Mouse (Mus musculus) lung, postnatal 10 days (tissue): ENCODE measurements around the gene Celsr2.

Experiments
- DNase-seq: peaks from one replicate; pipeline ENCODE4 v3.0.0; 2021

The Celsr2 gene

GRCm38 (mm10) chr3:108372691-108373090, 42.7 kb downstream of the Celsr2 start:
- no peak for DNase-seq

- DNase-seq, result peak; percentile 66
These were observed 43.1 kb downstream of the Celsr2 start for GRCm38 (mm10) chr3:108372274-108372673.

- DNase-seq, result no peak
These were observed 46.6 kb downstream of the Celsr2 start for GRCm38 (mm10) chr3:108368721-108369120.

GRCm38 (mm10) chr3:108367828-108368227, 47.5 kb downstream of the Celsr2 start:
- DNase-seq, result no peak

GRCm38 (mm10) chr3:108367173-108367572, 48.2 kb downstream of the Celsr2 start:
- DNase-seq, result peak; percentile 29

- no peak for DNase-seq
These were observed 50.9 kb downstream of the Celsr2 start, which contains the start of gene Mybphl for GRCm38 (mm10) chr3:108364270-108364995. Gene Mybphl (plus strand): TSS chr3:108364911.

GRCm38 (mm10) chr3:108363626-108364025, 51.7 kb downstream of the Celsr2 start:
- peak; percentile 19 for DNase-seq

GRCm38 (mm10) chr3:108360894-108361293, 54.5 kb downstream of the Celsr2 start:
- DNase-seq, result no peak

- DNase-seq, result no peak
These were observed 56.9 kb downstream of the Celsr2 start for GRCm38 (mm10) chr3:108358445-108358844.

- DNase-seq, result no peak
These were observed 58.3 kb downstream of the Celsr2 start for GRCm38 (mm10) chr3:108357051-108357450.

GRCm38 (mm10) chr3:108355245-108355644, 60.1 kb downstream of the Celsr2 start:
- no peak for DNase-seq

- no peak for DNase-seq
These were observed 67.0 kb downstream of the Celsr2 start for GRCm38 (mm10) chr3:108348376-108348775.

- no peak for DNase-seq
These were observed 69.5 kb downstream of the Celsr2 start for GRCm38 (mm10) chr3:108345855-108346254.

GRCm38 (mm10) chr3:108342185-108342584, 73.2 kb downstream of the Celsr2 start:
- peak; percentile 79 for DNase-seq

- DNase-seq, result no peak
These were observed 74.3 kb downstream of the Celsr2 start for GRCm38 (mm10) chr3:108341040-108341439.
